Mouse (Mus musculus): ENCODE measurements around the gene Hey2.

Hey2 gene

GRCm38 (mm10) chr10:30791016-30791415, 51.6 kb downstream of the Hey2 start:
- DNase-seq (ENCODE audit: low read depth, low spot score), result no peak

GRCm38 (mm10) chr10:30789521-30789920, 53.1 kb downstream of the Hey2 start:
- no peak for DNase-seq (ENCODE audit: low read depth, low spot score)

GRCm38 (mm10) chr10:30788340-30788721, 54.3 kb downstream of the Hey2 start:
- DNase-seq (ENCODE audit: low read depth, low spot score), result no peak

- no peak for DNase-seq (ENCODE audit: low read depth, low spot score)
Measured at GRCm38 (mm10) chr10:30787684-30788339, 54.8 kb downstream of the Hey2 start.

GRCm38 (mm10) chr10:30786103-30786754, 56.4 kb downstream of the Hey2 start:
- DNase-seq (ENCODE audit: low read depth, low spot score), result no peak
